9 mouse cellular contexts compared by ENCODE assay signal in genomic region chr5:104058021-104058420, GRCm38 (mm10). TPM values are rescaled to one million over a fixed set of nuclear protein-coding genes. Genes with fewer than 3 reads are reported as not detected.
A peak's percentile ranks its signal among the peaks of the same experiment; 100 is the strongest.
DNase-seq lines count a peak whose midpoint lies in the region; ATAC-seq lines count a peak whose summit lies in the region.
"Had no signal": no experiment of that assay in that cellular context is flagged by ENCODE, and none has a peak within 500 bp of the region (broad histone marks: within the 10 kb centered on the region; RNA-seq: fewer than 3 reads in every experiment).

No protein-coding gene starts in this region.

- ATAC-seq in liver, embryonic 12.5 days, result no peak

- no peak overlapping the region for H3K4me3 ChIP-seq in liver, embryonic 12.5 days

- H3K36me3 ChIP-seq in liver, embryonic 12.5 days, result peaks cover 77% of the 10 kb centered on the region

- H3K4me1 ChIP-seq in liver, embryonic 12.5 days, result peaks cover 66% of the 10 kb centered on the region

- H3K9ac ChIP-seq in liver, embryonic 12.5 days, result no peak overlapping the region

- no peaks in the 10 kb centered on the region for H3K9me3 ChIP-seq in liver, embryonic 12.5 days (replicated peaks)

- H3K27me3 ChIP-seq in liver, embryonic 12.5 days (replicated peaks), result no peaks in the 10 kb centered on the region

- H3K4me2 ChIP-seq in liver, embryonic 12.5 days, result no peak overlapping the region

- no peak overlapping the region for H3K27ac ChIP-seq in liver, embryonic 12.5 days

- WGBS in liver, embryonic 12.5 days (ENCODE audit: insufficient replicate concordance), result 66% methylated on average over 15 of the region's 15 CpGs

- DNase-seq in cerebellum, postnatal 10 days, result peak; percentile 56 to 58
- no peak for DNase-seq in cerebellum, adult 11 months
- DNase-seq in liver (peak; percentile 54), MN1 (ENCODE audit: low spot score) (no peak)
- peak; percentile 57 to 72 for DNase-seq in adrenal gland, postnatal 36 days
- DNase-seq in heart, postnatal 4 days, result peak; percentile 68
- peak; percentile 65 for DNase-seq in naive thymus-derived CD4-positive, alpha-beta T cell, adult 2 months (ENCODE audit: low read depth)

RNA-seq across cellular contexts. Expression of gene Nudt9, which starts 11.9 kb away (rescaled TPM):
- 86.3 and 88.9 TPM in 2 replicates for polyA plus RNA-seq in liver, embryonic 12.5 days (2016; fragmentation: Nextera tagmentation; extraction: Ambion mirVana)
- total RNA-seq in adrenal gland, postnatal 36 days (2021), result 10 to 100 TPM; 58.6 to 67.5 TPM
- 10 to 100 TPM; 43.1 to 44.1 TPM for total RNA-seq in heart, postnatal 4 days (2021)

RNA-seq across cellular contexts. Expression of gene Gm17660, which starts 19.4 kb away (rescaled TPM):
- not detected in 2 replicates for polyA plus RNA-seq in liver, embryonic 12.5 days (2016; fragmentation: Nextera tagmentation; extraction: Ambion mirVana)
- not detected for total RNA-seq in adrenal gland, postnatal 36 days (2021)
- total RNA-seq in heart, postnatal 4 days (2021), result not detected
- polyA plus RNA-seq: gonadal fat pad, adult 2 months had no signal

RNA-seq across cellular contexts. Expression of gene Hsd17b11, which starts 36.3 kb away (rescaled TPM):
- polyA plus RNA-seq in liver, embryonic 12.5 days (2016; fragmentation: Nextera tagmentation; extraction: Ambion mirVana), result 1.5 and 1.7 TPM in 2 replicates
- 10 to 100 TPM; 50.4 to 80.2 TPM for total RNA-seq in adrenal gland, postnatal 36 days (2021)
- 10 to 100 TPM; 24.0 to 26.4 TPM for total RNA-seq in heart, postnatal 4 days (2021)

RNA-seq across cellular contexts. Expression of gene Sparcl1, which starts 55.5 kb away (rescaled TPM):
- polyA plus RNA-seq in liver, embryonic 12.5 days (2016; fragmentation: Nextera tagmentation; extraction: Ambion mirVana), result 3.0 and 3.8 TPM in 2 replicates
- total RNA-seq in adrenal gland, postnatal 36 days (2021), result 10 to 100 TPM; 24.9 to 34.7 TPM
- total RNA-seq in heart, postnatal 4 days (2021), result 100 to 1,000 TPM; 242 to 250 TPM

Comparison
In these comparisons a context has a peak if more than half of its experiments do, and no peak if none do; other contexts are left out.
1. DNase-seq: peak in cerebellum, postnatal 10 days (2 of 2), liver (single experiment), adrenal gland, postnatal 36 days (2 of 2), heart, postnatal 4 days (single experiment) and naive thymus-derived CD4-positive, alpha-beta T cell, adult 2 months (single experiment); none in cerebellum, adult 11 months (single experiment) and MN1 (single experiment).